Mouse (Mus musculus): ENCODE data around the gene Adamts17.

DNA sequence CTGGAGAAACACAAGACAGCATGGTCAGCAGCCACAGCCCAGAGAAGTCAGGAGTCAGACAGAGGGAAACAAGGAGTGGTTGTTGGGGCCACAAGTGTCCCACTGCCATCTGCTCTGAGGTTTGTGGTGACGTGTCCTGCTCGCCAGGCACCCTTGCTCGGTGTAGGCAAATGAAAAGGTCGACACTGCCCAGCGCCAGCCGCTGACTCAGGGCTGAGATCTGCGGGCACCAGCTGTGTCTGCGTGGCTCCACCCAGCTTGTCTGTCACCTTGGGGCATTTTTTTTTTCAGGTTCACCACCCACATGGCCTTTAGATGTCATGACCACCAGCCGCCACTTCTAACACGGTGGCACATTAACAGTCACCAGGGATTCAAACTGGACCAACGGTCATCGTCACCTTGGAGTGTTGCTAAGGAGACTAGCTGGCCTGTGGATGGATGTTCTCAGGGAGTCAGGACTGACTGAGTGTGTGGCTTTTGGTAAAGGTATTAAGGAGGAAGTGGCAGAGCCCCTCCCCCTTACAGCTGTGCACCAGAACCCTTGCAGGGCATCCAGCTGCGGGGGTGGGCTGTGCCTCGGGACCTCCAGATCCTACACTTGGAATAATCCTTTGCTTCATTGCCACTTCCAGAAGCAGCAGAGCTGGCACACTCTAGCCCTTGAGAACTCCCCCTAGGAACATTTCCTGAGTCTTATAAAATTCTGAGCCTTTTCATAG, 273.1 kb downstream of the Adamts17 start:
- TF ChIP-seq CTCF (IDR thresholded peaks at IDR 0.05; ENCODE audit: extremely low read depth, insufficient read depth, low read length) (no peak), POLR2A (IDR thresholded peaks at IDR 0.05; ENCODE audit: extremely low read depth, insufficient read depth, low read length) (no peak)
